Mouse (Mus musculus) liver, embryonic 14.5 days (tissue): ENCODE data around the gene Cebpb. TPM values are rescaled to one million over a fixed set of nuclear protein-coding genes. Genes with fewer than 3 reads are reported as not detected.

Source experiments
- ATAC-seq: fragments of 200-750 bp; cut with Nextera tagmentation; 2 replicates; pipeline ENCODE4 v1.8.0; 2017; ENCODE audit warnings: moderate number of reproducible peaks, mild to moderate bottlenecking, moderate library complexity; ENCODE audit not compliant: insufficient read depth
- DNase-seq, 3 experiments: peaks; one replicate each; pipeline ENCODE4 v3.0.0-alpha.2; 2012 to 2013; ENCODE audit warnings: low read depth in 3 of 3, low spot score in 3 of 3
- H3K27ac ChIP-seq: fragments of 300-500 bp; sonication (generic); 2 replicates; pipeline ENCODE4 v1.5.1; 2014; ENCODE audit warnings: moderate library complexity, mild to moderate bottlenecking, control low read depth, inconsistent platforms
- H3K27me3 ChIP-seq: fragments of 300-500 bp; sonication (generic); 2 replicates; pipeline ENCODE4 v1.6.1; 2014; ENCODE audit warnings: mild to moderate bottlenecking, low read length, moderate library complexity; ENCODE audit not compliant: control insufficient read depth, insufficient read depth
- H3K36me3 ChIP-seq: fragments of 300-500 bp; sonication (generic); replicated peaks from 2 replicates; pipeline ENCODE4 v1.6.1; 2014; ENCODE audit warnings: low read depth; ENCODE audit not compliant: control insufficient read depth, insufficient read depth
- H3K4me1 ChIP-seq, 2 experiments: fragments of 200-500 bp in 1 of 2; fragments of 300-500 bp in 1 of 2; sonication (generic) in 1 of 2; replicated peaks; 2 replicates each; pipeline ENCODE4 v1.6.1; 2012 to 2014; ENCODE audit warnings: antibody characterized with exemption in 1 of 2, inconsistent platforms in 1 of 2, low read length in 1 of 2; ENCODE audit not compliant: control insufficient read depth in 2 of 2, insufficient read depth in 2 of 2
- H3K4me2 ChIP-seq: fragments of 300-500 bp; sonication (generic); 2 replicates; pipeline ENCODE4 v1.6.1; 2014; ENCODE audit warnings: low read depth, mild to moderate bottlenecking, control low read depth, moderate library complexity
- H3K4me3 ChIP-seq, 2 experiments: fragments of 200-500 bp in 1 of 2; fragments of 300-500 bp in 1 of 2; sonication (generic) in 1 of 2; 2 replicates each; pipeline ENCODE4 v1.5.1; 2012 to 2014; ENCODE audit warnings: low read depth in 2 of 2, low read length in 2 of 2, mild to moderate bottlenecking in 2 of 2, control low read depth in 1 of 2, inconsistent platforms in 1 of 2, moderate library complexity in 1 of 2; ENCODE audit not compliant: insufficient read depth in 1 of 2
- H3K9ac ChIP-seq: fragments of 300-500 bp; sonication (generic); replicated peaks from 2 replicates; pipeline ENCODE4 v1.6.1; 2014; ENCODE audit warnings: mild to moderate bottlenecking, control low read depth, moderate library complexity
- H3K9me3 ChIP-seq: fragments of 300-500 bp; sonication (generic); 2 replicates; pipeline ENCODE4 v1.6.1; 2016; ENCODE audit warnings: low read length, mixed read lengths; ENCODE audit not compliant: control insufficient read depth
- CTCF ChIP-seq: IDR thresholded peaks from 2 replicates; pipeline ENCODE4 v1.5.1; 2016; ENCODE audit warnings: antibody characterized with exemption, low read depth, control low read depth
- EP300 ChIP-seq: IDR thresholded peaks from 2 replicates; pipeline ENCODE4 v1.6.1; 2016; ENCODE audit warnings: antibody characterized with exemption, low read depth
- WGBS: fragments of 180-500 bp; shearing (Covaris S2); extraction: QIAGEN DNeasy Blood & Tissue Kit; methylation state at CpG from one replicate; pipeline ENCODE4 v1.1.7; 2014; ENCODE audit not compliant: insufficient replicate concordance; 5-methylcytosine and 5-hydroxymethylcytosine counted together
- polyA plus RNA-seq, 2 experiments: library from polyadenylated mRNA; depleted of rRNA in 1 of 2; stranded (reverse) in 1 of 2; unstranded in 1 of 2; fragments of >200 nt; fragmentation: Nextera tagmentation in 1 of 2; extraction: Ambion mirVana in 1 of 2; gene quantifications; 2 replicates each; pipeline versions ENCODE4 v1.2.1 to v1.2.3; 2012 to 2014

Gene Cebpb
- polyA plus RNA-seq, 2 experiments, result 12.8 to 17.2 TPM

GRCm38 (mm10) chr2:167688126-167688497 is 603 bp upstream of the Cebpb start:
- no peak for DNase-seq
- H3K4me1 ChIP-seq, result 0 out of 4 replicates have a peak, but pooled peaks cover 0 to 2% of the 10 kb centered on the region in 2 experiments
- no peaks in the 10 kb centered on the region for H3K9me3 ChIP-seq
- H3K9ac ChIP-seq, result peak overlapping the region; percentile 16; the same call in 1 of the 2 replicates
- no peak for TF ChIP-seq CTCF
- TF ChIP-seq EP300, result no peak
- no peak overlapping the region for H3K27ac ChIP-seq
- peaks cover 19% of the 10 kb centered on the region for H3K27me3 ChIP-seq
- H3K4me2 ChIP-seq, result peak overlapping the region; percentile 68
- peak; percentile 22; the same call in 1 of the 2 replicates for ATAC-seq
- 35% methylated on average over 12 of the region's 12 CpGs for WGBS
- H3K36me3 ChIP-seq, result no peaks in the 10 kb centered on the region
- H3K4me3 ChIP-seq, result peak overlapping the region; percentile 57 to 61

- Histone ChIP-seq H3K4me1 (0 out of 4 replicates have a peak, but pooled peaks cover 0 to 2% of the 10 kb centered on the region in 2 experiments), H3K9ac (peak within 1 kb of the TSS; percentile 65), H3K4me3 (peak within 1 kb of the TSS; percentile 57 to 61), H3K27me3 (peaks cover 19% of the 10 kb centered on the region), H3K27ac (peak within 1 kb of the TSS; percentile 21), H3K4me2 (peak within 1 kb of the TSS; percentile 68), H3K9me3 (no peaks in the 10 kb centered on the region), H3K36me3 (no peaks in the 10 kb centered on the region)
- DNase-seq (peak in 1 of 3 experiments; percentile 45), ATAC-seq (peak; percentile 3; the same call in 1 of the 2 replicates)
- TF ChIP-seq EP300, result no peak
- TF ChIP-seq CTCF, result no peak
- under 1% methylated on average over 89 of the region's 99 CpGs for WGBS
Observed at GRCm38 (mm10) chr2:167689501-167690218, 945 bp downstream of the Cebpb start, which contains the start of gene Tmem189. Gene Tmem189, minus strand, starts transcription at chr2:167689822.

- H3K9ac ChIP-seq, result peak overlapping the region; percentile 65
- peak overlapping the region; percentile 57 to 61 for H3K4me3 ChIP-seq
- H3K9me3 ChIP-seq, result no peaks in the 10 kb centered on the region
- peak overlapping the region; percentile 68 for H3K4me2 ChIP-seq
- H3K27ac ChIP-seq, result no peak overlapping the region
- 25% methylated on average over 15 of the region's 15 CpGs for WGBS
- no peaks in the 10 kb centered on the region for H3K36me3 ChIP-seq
- TF ChIP-seq EP300, result no peak
- no peak for TF ChIP-seq CTCF
- no peak for ATAC-seq
- no peak for DNase-seq
- H3K27me3 ChIP-seq, result peaks cover 19% of the 10 kb centered on the region
- H3K4me1 ChIP-seq, result 0 out of 4 replicates have a peak, but pooled peaks cover 0 to 2% of the 10 kb centered on the region in 2 experiments
Observed at GRCm38 (mm10) chr2:167690219-167690961, 1.7 kb downstream of the Cebpb start.

- H3K9me3 ChIP-seq, result no peaks in the 10 kb centered on the region
Observed at GRCm38 (mm10) chr2:167690962-167691311, 2.2 kb downstream of the Cebpb start.

GRCm38 (mm10) chr2:167691410-167691809 is 2.7 kb downstream of the Cebpb start:
- no peak overlapping the region for H3K9ac ChIP-seq
- no peaks in the 10 kb centered on the region for H3K36me3 ChIP-seq
- no peak overlapping the region for H3K27ac ChIP-seq

More at GRCm38 (mm10) chr2:167690962-167691311, 2.2 kb downstream of the Cebpb start:
- Histone ChIP-seq H3K27ac (no peak overlapping the region), H3K4me2 (peak overlapping the region; percentile 68), H3K36me3 (no peaks in the 10 kb centered on the region), H3K9ac (no peak overlapping the region; the same call in 1 of the 2 replicates), H3K27me3 (peaks cover 19% of the 10 kb centered on the region), H3K4me1 (0 out of 4 replicates have a peak, but pooled peaks cover 0 to 2% of the 10 kb centered on the region in 2 experiments), H3K4me3 (peak overlapping the region; percentile 41 to 61)
- DNase-seq, result no peak
- TF ChIP-seq EP300 (no peak), CTCF (no peak)
- WGBS, result 62% methylated on average over 12 of the region's 12 CpGs
- ATAC-seq, result no peak

More at GRCm38 (mm10) chr2:167691410-167691809, 2.7 kb downstream of the Cebpb start:
- Histone ChIP-seq H3K9me3 (no peaks in the 10 kb centered on the region), H3K27me3 (peaks cover 19% of the 10 kb centered on the region), H3K4me2 (peak overlapping the region; percentile 68), H3K4me3 (peak overlapping the region; percentile 10 to 41; a peak in 3 of 4 replicates), H3K4me1 (0 out of 4 replicates have a peak, but pooled peaks cover 0 to 2% of the 10 kb centered on the region in 2 experiments)
- 70% methylated on average over 6 of the region's 6 CpGs for WGBS
- TF ChIP-seq EP300 (no peak), CTCF (no peak)
- ATAC-seq (no peak), DNase-seq (no peak)
